Mouse (Mus musculus) limb, embryonic 13.5 days (tissue): ENCODE measurements at regions not wholly inside any gene's neighbourhood (a gene's known extent, or its start where the extent isn't known, plus 50 kb on each side); places are given as distances from the start of the nearest gene placed in this dataset.

ENCODE experiments used
- ATAC-seq: fragments of 200-750 bp; cut with Nextera tagmentation; 2 replicates; pipeline ENCODE4 v1.8.0; 2017; ENCODE audit warnings: low read depth, moderate number of reproducible peaks, moderate TSS enrichment; ENCODE audit not compliant: low FRiP score
- H3K27ac ChIP-seq: fragments of 300-500 bp; sonication (generic); 2 replicates; pipeline ENCODE4 v1.5.1; 2015; ENCODE audit warnings: inconsistent platforms, mild to moderate bottlenecking, moderate library complexity
- H3K27me3 ChIP-seq: fragments of 300-500 bp; sonication (generic); 2 replicates; pipeline ENCODE4 v1.6.1; 2015; ENCODE audit warnings: mild to moderate bottlenecking, inconsistent platforms
- H3K36me3 ChIP-seq: fragments of 300-500 bp; sonication (generic); 2 replicates; pipeline ENCODE4 v1.6.1; 2015; ENCODE audit warnings: inconsistent platforms, mild to moderate bottlenecking, moderate library complexity
- H3K4me1 ChIP-seq: fragments of 300-500 bp; sonication (generic); 2 replicates; pipeline ENCODE4 v1.6.1; 2015; ENCODE audit warnings: inconsistent platforms
- H3K4me2 ChIP-seq: fragments of 300-500 bp; sonication (generic); replicated peaks from 2 replicates; pipeline ENCODE4 v1.6.1; 2015; ENCODE audit warnings: inconsistent platforms, mild to moderate bottlenecking, moderate library complexity
- H3K4me3 ChIP-seq: fragments of 300-500 bp; sonication (generic); 2 replicates; pipeline ENCODE4 v1.5.1; 2015; ENCODE audit warnings: moderate library complexity, mild to moderate bottlenecking, inconsistent platforms
- H3K9ac ChIP-seq: fragments of 300-500 bp; sonication (generic); 2 replicates; pipeline ENCODE4 v1.6.1; 2015; ENCODE audit warnings: mild to moderate bottlenecking, inconsistent platforms
- H3K9me3 ChIP-seq: fragments of 300-500 bp; sonication (generic); 2 replicates; pipeline ENCODE4 v1.6.1; 2016; ENCODE audit warnings: inconsistent platforms
- WGBS: fragments of 180-500 bp; shearing (Covaris S2); methylation state at CpG from one replicate; pipeline ENCODE4 v1.1.7; 2015; 5-methylcytosine and 5-hydroxymethylcytosine counted together

DNA sequence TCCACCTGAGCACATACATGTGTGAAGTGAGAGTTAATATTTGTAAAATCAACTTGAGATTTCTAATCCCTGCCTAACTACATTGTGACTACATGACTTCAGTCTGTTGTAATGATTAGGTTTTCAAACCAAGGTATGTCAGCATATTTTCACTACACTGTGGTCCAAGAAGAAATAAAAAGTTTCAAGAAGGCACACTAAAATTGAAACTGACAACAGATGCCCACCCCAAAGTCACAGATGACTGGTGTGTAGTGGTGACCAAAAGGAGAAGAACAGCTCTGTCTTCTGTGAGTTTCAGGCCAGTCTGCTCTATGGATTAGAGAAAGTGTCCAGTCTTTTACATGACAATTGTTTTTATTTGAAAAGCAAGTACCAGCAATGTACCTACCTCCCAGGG lies 255.9 kb upstream of the Klf6 start:
- Histone ChIP-seq H3K27ac (no peak overlapping the region), H3K9me3 (no peaks in the 10 kb centered on the region), H3K4me1 (peaks cover 8% of the 10 kb centered on the region), H3K9ac (no peak overlapping the region), H3K27me3 (no peaks in the 10 kb centered on the region), H3K4me3 (no peak overlapping the region), H3K4me2 (no peak overlapping the region), H3K36me3 (no peaks in the 10 kb centered on the region)
- ATAC-seq, result no peak

DNA sequence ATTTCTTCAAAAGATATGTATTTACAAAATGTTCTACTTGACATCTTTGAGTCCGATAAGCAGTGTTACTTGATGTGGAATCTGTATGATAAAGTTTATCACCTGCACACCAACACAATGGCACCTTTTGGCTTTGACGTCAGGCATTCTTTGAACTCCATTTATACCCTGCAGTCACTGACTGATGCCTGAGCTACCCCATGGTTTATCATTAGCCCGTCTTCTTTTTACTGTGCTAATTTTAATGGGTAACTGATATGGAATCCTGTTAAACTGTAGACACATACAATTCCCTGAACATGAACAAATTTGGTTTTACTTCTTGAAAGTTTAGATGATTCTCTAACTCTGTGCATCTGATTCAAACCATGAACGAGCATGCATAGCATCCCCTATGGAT lies 253.8 kb upstream of the Klf6 start:
- ATAC-seq, result no peak
- Histone ChIP-seq H3K36me3 (no peaks in the 10 kb centered on the region), H3K4me1 (peaks cover 8% of the 10 kb centered on the region), H3K9ac (no peak overlapping the region), H3K4me3 (no peak overlapping the region), H3K27me3 (no peaks in the 10 kb centered on the region), H3K4me2 (no peak overlapping the region), H3K27ac (no peak overlapping the region), H3K9me3 (no peaks in the 10 kb centered on the region)
- WGBS, result 80% methylated on average over 4 of the region's 4 CpGs

GRCm38 (mm10) chr13:5614186-5614737 lies 247.0 kb upstream of the Klf6 start:
- Histone ChIP-seq H3K9me3 (no peaks in the 10 kb centered on the region), H3K9ac (no peak overlapping the region), H3K27ac (no peak overlapping the region), H3K4me3 (no peak overlapping the region), H3K4me1 (no peaks in the 10 kb centered on the region; the same call in 1 of the 2 replicates), H3K36me3 (no peaks in the 10 kb centered on the region), H3K4me2 (no peak overlapping the region), H3K27me3 (no peaks in the 10 kb centered on the region)
- no peak for ATAC-seq
- 78% methylated on average over 7 of the region's 7 CpGs for WGBS

DNA sequence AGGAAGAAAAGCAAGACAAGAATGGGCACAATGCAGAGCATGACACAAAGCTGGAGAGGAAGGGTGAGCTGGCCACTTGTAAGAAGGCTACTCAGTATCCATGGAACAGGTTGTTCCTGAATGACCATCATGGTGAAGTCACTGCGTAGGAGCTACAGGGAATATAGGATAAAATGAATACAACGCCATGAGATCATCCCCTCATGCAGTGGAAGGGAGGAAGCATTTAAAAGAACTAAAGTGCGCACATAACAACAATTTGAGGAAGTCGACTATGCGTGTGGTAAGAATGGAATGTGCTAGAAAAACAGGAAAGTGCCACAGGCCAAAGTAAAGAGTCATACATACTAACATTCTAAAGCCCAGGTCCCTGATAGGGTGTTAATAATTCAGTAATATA lies 246.4 kb upstream of the Klf6 start:
- 78% methylated on average over 5 of the region's 5 CpGs for WGBS

GRCm38 (mm10) chr13:5615327-5615726 lies 246.0 kb upstream of the Klf6 start:
- H3K27ac ChIP-seq, result no peak overlapping the region
- H3K4me1 ChIP-seq, result no peaks in the 10 kb centered on the region; the same call in 1 of the 2 replicates
- WGBS, result 77% methylated on average over 3 of the region's 3 CpGs
- no peaks in the 10 kb centered on the region for H3K9me3 ChIP-seq
- ATAC-seq, result no peak
- H3K27me3 ChIP-seq, result no peaks in the 10 kb centered on the region
- no peak overlapping the region for H3K4me3 ChIP-seq
- H3K36me3 ChIP-seq, result no peaks in the 10 kb centered on the region
- H3K4me2 ChIP-seq, result no peak overlapping the region
- no peak overlapping the region for H3K9ac ChIP-seq

More for the DNA sequence above, 246.4 kb upstream of the Klf6 start:
- Histone ChIP-seq H3K27me3 (no peaks in the 10 kb centered on the region), H3K9me3 (no peaks in the 10 kb centered on the region), H3K4me2 (no peak overlapping the region), H3K4me3 (no peak overlapping the region), H3K27ac (no peak overlapping the region), H3K4me1 (no peaks in the 10 kb centered on the region; the same call in 1 of the 2 replicates), H3K9ac (no peak overlapping the region), H3K36me3 (no peaks in the 10 kb centered on the region)
- ATAC-seq, result no peak

DNA sequence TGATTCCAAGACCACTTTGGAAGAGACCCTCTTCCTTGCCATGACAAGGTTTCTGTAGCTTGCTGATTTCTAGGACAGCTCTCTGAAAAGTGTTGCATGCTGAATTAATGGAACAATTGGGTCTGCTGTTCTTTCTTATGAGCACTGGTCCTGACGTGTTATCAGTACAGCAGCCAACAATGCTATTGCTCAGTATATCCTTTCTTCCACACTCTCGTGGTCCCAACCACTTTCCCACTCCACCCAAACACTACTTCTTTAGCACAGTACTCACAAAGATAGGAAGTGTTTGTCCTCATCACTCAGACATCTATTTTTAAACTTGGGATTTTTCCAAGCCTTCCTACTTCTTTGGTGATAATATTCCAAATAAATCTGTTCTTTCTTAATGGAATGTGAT lies 233.2 kb upstream of the Klf6 start:
- Histone ChIP-seq H3K4me2 (no peak overlapping the region), H3K36me3 (no peaks in the 10 kb centered on the region), H3K9ac (no peak overlapping the region), H3K9me3 (no peaks in the 10 kb centered on the region), H3K4me1 (no peaks in the 10 kb centered on the region), H3K4me3 (no peak overlapping the region), H3K27me3 (no peaks in the 10 kb centered on the region), H3K27ac (no peak overlapping the region)
- WGBS, result 72% methylated on average over 2 of the region's 2 CpGs
- no peak for ATAC-seq

DNA sequence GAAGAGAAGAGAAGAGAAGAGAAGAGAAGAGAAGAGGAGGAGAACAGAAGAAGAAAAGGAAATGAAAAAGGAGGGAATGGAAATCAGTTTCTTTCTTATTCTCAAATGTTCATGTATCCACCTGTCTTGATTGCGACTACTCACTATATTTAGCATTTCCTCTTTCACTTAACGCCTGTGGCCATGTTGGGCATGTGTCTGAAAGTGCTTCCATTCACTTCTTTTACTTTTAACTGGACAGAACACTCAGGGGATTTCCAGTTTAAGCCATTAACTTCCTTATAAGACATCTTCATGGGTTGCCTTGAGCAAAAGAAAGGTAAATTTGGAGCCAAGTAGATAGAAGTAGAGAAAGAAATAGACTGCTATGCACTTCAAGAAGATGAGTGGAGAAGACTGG lies 226.3 kb upstream of the Klf6 start:
- H3K4me3 ChIP-seq, result no peak overlapping the region
- no peaks in the 10 kb centered on the region for H3K4me1 ChIP-seq
- H3K4me2 ChIP-seq, result no peak overlapping the region
- no peaks in the 10 kb centered on the region for H3K27me3 ChIP-seq
- H3K9ac ChIP-seq, result no peak overlapping the region
- WGBS, result 70% methylated on average over 2 of the region's 2 CpGs
- no peaks in the 10 kb centered on the region for H3K9me3 ChIP-seq
- H3K27ac ChIP-seq, result no peak overlapping the region
- H3K36me3 ChIP-seq, result no peaks in the 10 kb centered on the region
- no peak for ATAC-seq

DNA sequence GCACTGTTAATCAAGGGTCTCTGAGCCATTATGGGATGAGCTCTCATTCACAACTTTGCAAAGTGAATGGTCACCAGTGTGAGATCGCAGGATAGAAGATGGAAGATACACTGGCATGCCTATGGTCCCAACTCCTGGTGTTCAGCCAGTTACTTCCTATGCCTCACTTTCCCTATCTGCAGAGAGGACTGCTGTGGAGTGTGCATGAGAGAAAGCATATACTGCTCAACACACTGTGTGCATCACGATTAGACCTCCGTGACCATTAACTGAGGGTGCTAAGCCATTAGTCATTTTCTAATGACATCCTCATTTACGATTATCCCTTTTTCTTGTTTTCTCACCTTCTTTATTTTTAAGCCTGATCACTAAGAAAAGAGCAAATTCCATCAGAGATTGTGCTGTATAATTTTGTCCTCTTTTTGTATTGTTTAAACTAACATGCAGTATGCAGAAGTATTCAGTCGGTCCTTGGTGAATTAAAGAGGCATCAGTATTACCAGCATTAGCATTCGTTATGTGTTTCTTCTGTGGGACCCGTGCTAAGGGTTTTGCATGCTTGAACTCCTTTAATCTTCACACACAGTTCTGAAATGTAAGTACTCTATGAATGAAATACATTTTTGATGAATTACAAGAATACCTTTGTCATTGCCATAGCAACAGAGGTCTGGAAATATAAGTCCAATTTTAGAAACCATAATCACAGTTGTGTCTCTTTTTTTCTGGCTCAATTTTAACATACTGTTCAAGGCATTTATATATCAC lies 219.4 kb upstream of the Klf6 start:
- H3K4me1 ChIP-seq, result no peaks in the 10 kb centered on the region
- H3K9me3 ChIP-seq, result no peaks in the 10 kb centered on the region
- H3K4me3 ChIP-seq, result no peak overlapping the region
- no peak overlapping the region for H3K27ac ChIP-seq
- H3K9ac ChIP-seq, result no peak overlapping the region
- WGBS, result 83% methylated on average over 7 of the region's 7 CpGs
- no peak for ATAC-seq
- H3K27me3 ChIP-seq, result no peaks in the 10 kb centered on the region
- no peaks in the 10 kb centered on the region for H3K36me3 ChIP-seq
- H3K4me2 ChIP-seq, result no peak overlapping the region

DNA sequence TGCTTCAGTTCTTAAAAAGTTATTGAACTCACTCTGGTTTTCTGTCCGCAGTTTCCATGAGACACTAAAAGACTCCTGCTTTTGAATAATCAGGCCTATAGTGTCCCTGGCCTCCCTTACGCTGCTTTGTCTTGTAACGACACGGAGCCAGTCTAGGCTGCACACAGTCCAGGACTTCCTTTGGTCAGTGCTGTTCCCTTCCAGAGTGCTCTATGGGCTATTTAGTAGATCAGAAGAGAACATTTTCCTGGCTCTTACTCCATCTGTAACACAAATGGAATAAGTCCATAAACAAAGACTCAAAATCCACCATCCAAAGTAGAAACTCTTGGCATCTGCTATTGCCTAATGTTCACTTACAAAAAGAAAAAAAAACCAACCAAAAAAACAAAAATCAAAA lies 213.0 kb upstream of the Klf6 start:
- Histone ChIP-seq H3K27ac (no peak overlapping the region), H3K4me1 (no peaks in the 10 kb centered on the region), H3K9ac (no peak overlapping the region), H3K4me2 (no peak overlapping the region), H3K4me3 (no peak overlapping the region), H3K27me3 (no peaks in the 10 kb centered on the region), H3K9me3 (no peaks in the 10 kb centered on the region), H3K36me3 (no peaks in the 10 kb centered on the region)
- WGBS, result 80% methylated on average over 4 of the region's 4 CpGs
- no peak for ATAC-seq

DNA sequence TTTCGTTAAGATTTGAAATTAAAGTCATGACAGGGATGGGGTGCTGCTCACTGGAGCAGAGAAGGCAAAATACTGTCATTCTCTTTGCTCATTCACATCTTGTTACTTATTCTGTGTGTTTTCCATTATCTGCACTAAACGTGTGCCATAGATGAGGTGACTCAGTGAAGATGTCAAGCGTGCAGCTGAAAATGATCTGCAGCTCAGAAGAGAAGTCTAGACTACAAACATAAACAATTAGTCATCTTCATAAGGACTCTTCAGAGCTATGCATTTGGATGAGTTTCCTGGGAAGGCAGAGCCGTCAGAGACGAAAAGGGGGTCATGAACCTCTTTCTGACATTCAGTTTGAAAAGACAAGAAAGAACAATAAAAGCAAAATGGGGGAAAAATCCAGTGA lies 203.7 kb upstream of the Klf6 start:
- ATAC-seq, result no peak
- no peak overlapping the region for H3K9ac ChIP-seq
- H3K4me2 ChIP-seq, result no peak overlapping the region
- H3K4me3 ChIP-seq, result no peak overlapping the region
- H3K9me3 ChIP-seq, result no peaks in the 10 kb centered on the region
- H3K36me3 ChIP-seq, result no peaks in the 10 kb centered on the region
- H3K27ac ChIP-seq, result no peak overlapping the region
- H3K27me3 ChIP-seq, result no peaks in the 10 kb centered on the region
- 74% methylated on average over 5 of the region's 5 CpGs for WGBS
- H3K4me1 ChIP-seq, result no peaks in the 10 kb centered on the region

DNA sequence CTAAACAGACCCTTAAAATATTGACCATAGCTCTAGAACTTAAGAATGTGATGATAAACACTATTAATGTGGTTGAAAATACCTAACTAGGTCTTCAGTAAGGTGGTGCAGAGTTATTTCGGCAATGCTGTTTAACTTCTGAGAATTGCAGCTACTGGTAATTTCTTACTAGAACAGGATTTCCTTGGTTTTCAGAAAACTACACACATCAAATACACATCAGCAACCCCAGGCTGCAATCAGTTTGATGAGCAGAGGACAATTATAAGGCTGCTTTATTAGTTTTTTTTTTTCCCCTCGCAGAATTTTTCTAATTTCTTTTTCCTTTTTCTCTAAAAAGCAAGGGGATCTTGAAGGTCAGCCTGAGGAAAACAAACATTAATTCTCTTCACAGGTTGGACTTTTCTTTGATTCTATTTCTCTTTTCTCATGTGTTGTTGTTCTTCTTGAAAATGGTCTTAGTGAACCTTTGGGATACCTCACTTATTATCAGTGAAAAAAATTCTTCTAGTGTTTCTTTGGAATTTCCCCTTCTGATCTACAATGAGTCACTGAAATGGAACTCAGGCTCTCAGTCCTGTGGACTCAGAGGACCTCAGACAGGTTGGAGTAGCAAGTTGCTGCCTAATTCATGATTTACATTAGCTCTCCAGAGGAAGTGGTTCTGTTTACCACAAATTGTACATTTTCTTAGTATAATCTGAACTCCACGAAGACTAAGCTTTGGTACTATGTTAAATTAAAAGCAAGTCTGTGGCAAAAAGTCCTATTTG lies 194.9 kb upstream of the Klf6 start:
- H3K4me3 ChIP-seq, result no peak overlapping the region
- H3K36me3 ChIP-seq, result no peaks in the 10 kb centered on the region
- H3K9me3 ChIP-seq, result no peaks in the 10 kb centered on the region
- no peaks in the 10 kb centered on the region for H3K4me1 ChIP-seq
- 81% methylated on average over 3 of the region's 3 CpGs for WGBS
- ATAC-seq, result no peak
- no peak overlapping the region for H3K4me2 ChIP-seq
- no peaks in the 10 kb centered on the region for H3K27me3 ChIP-seq
- no peak overlapping the region for H3K27ac ChIP-seq
- H3K9ac ChIP-seq, result no peak overlapping the region

DNA sequence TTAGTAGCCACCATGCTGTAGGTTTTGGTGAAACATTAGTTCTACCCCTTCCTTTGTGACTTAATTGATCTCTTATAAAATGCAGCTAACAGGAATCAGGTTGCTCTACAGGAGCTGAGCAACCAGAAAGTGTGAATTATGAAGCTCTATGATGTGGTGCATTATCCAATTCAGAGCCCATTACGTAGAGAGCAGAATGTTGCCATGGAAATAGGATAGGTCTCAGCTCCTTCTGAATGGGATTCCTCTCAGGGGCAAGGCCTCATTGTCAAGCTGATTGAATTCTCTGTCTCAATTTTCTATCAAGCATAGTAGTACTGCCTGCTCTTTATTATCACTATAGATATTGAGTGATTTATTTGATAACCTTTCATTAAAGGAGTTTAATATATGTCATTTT lies 185.6 kb upstream of the Klf6 start:
- WGBS, result 58% methylated on average over 1 of the region's 1 CpGs
- H3K27ac ChIP-seq, result no peak overlapping the region

More for the DNA sequence above, 185.6 kb upstream of the Klf6 start:
- Histone ChIP-seq H3K4me1 (no peaks in the 10 kb centered on the region), H3K9ac (no peak overlapping the region), H3K4me3 (no peak overlapping the region), H3K9me3 (no peaks in the 10 kb centered on the region), H3K36me3 (no peaks in the 10 kb centered on the region), H3K27me3 (no peaks in the 10 kb centered on the region), H3K4me2 (no peak overlapping the region)
- no peak for ATAC-seq
